Mouse (Mus musculus): ENCODE measurements around the gene Fah.

GRCm38 (mm10) chr7:84643270-84643998 is 36.9 kb upstream of the Fah start:
- no peak for TF ChIP-seq CTCF (IDR thresholded peaks at IDR 0.05; ENCODE audit: low read depth, low read length)
- TF ChIP-seq GATA1 (IDR thresholded peaks at IDR 0.05; ENCODE audit: borderline replicate concordance, low read length): no peak
- no peak for TF ChIP-seq TAL1 (conservative IDR thresholded peaks at IDR 0.05; ENCODE audit: low read depth, low read length)
- TF ChIP-seq GATA2 (IDR thresholded peaks at IDR 0.05; ENCODE audit: borderline replicate concordance, low read depth, low read length): no peak
